Mouse (Mus musculus) hindbrain, embryonic 13.5 days (tissue): Measurements from ENCODE around the gene Ppp1r15b. TPM values are rescaled to one million over a fixed set of nuclear protein-coding genes. Genes with fewer than 3 reads are reported as not detected.

Experiments
- ATAC-seq: fragments of 200-750 bp; cut with Nextera tagmentation; 2 replicates; pipeline ENCODE4 v1.8.0; 2017; ENCODE audit warnings: moderate TSS enrichment; ENCODE audit not compliant: low FRiP score
- H3K27ac ChIP-seq: fragments of 300-500 bp; sonication (generic); 2 replicates; pipeline ENCODE4 v1.5.1; 2015; ENCODE audit warnings: inconsistent platforms, mild to moderate bottlenecking, moderate library complexity
- H3K27me3 ChIP-seq: fragments of 300-500 bp; sonication (generic); 2 replicates; pipeline ENCODE4 v1.6.1; 2015; ENCODE audit warnings: mild to moderate bottlenecking, inconsistent platforms
- H3K36me3 ChIP-seq: fragments of 300-500 bp; sonication (generic); 2 replicates; pipeline ENCODE4 v1.6.1; 2015; ENCODE audit warnings: mild to moderate bottlenecking, inconsistent platforms
- H3K4me1 ChIP-seq: fragments of 300-500 bp; sonication (generic); replicated peaks from 2 replicates; pipeline ENCODE4 v1.6.1; 2015; ENCODE audit warnings: inconsistent platforms
- H3K4me2 ChIP-seq: fragments of 300-500 bp; sonication (generic); 2 replicates; pipeline ENCODE4 v1.6.1; 2015; ENCODE audit warnings: inconsistent platforms, mild to moderate bottlenecking, moderate library complexity
- H3K4me3 ChIP-seq: fragments of 300-500 bp; sonication (generic); 2 replicates; pipeline ENCODE4 v1.5.1; 2015; ENCODE audit warnings: mild to moderate bottlenecking, inconsistent platforms
- H3K9ac ChIP-seq: fragments of 300-500 bp; sonication (generic); 2 replicates; pipeline ENCODE4 v1.6.1; 2015; ENCODE audit warnings: mild to moderate bottlenecking, inconsistent platforms
- H3K9me3 ChIP-seq: fragments of 300-500 bp; sonication (generic); 2 replicates; pipeline ENCODE4 v1.6.1; 2016; ENCODE audit warnings: inconsistent platforms
- WGBS: fragments of 180-500 bp; shearing (Covaris S2); methylation state at CpG from one replicate; pipeline ENCODE4 v1.1.7; 2015; 5-methylcytosine and 5-hydroxymethylcytosine counted together
- polyA plus RNA-seq: library from polyadenylated mRNA; unstranded; fragments of >200 nt; fragmentation: Nextera tagmentation; extraction: Ambion mirVana; gene quantifications from 2 replicates; pipeline ENCODE4 v1.2.1, GENCODE M21; 2015

The Ppp1r15b gene
- polyA plus RNA-seq, 1 experiment from 2014 or later = 29.2 TPM

DNA sequence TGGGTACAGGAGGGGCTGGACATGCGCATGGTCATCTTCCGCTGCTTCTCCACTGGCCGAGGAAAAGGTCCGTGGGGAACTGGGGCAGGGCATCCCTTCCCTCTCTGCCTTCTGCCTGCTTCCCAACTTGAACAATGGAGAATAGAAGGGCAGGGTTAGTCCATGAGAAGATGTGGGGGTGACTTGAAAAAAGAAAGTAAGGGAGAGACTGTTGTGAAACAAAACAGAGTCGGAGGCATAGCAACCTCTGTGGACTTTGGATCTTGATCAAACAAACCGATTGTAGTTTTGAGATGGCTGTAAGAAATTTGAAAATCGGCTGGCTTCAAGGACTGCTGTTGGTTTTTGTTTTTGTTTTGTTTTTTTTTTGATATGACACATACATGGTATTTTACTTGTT lies 37.2 kb upstream of the Ppp1r15b start:
- peaks cover 95% of the 10 kb centered on the region for H3K36me3 ChIP-seq
- H3K4me1 ChIP-seq = no peaks in the 10 kb centered on the region
- H3K9me3 ChIP-seq = no peaks in the 10 kb centered on the region
- H3K27ac ChIP-seq = no peak overlapping the region
- 92% methylated on average over 7 of the region's 7 CpGs for WGBS
- no peak overlapping the region for H3K4me2 ChIP-seq
- no peak overlapping the region for H3K9ac ChIP-seq
- H3K4me3 ChIP-seq = no peak overlapping the region
- H3K27me3 ChIP-seq = no peaks in the 10 kb centered on the region
- no peak for ATAC-seq

DNA sequence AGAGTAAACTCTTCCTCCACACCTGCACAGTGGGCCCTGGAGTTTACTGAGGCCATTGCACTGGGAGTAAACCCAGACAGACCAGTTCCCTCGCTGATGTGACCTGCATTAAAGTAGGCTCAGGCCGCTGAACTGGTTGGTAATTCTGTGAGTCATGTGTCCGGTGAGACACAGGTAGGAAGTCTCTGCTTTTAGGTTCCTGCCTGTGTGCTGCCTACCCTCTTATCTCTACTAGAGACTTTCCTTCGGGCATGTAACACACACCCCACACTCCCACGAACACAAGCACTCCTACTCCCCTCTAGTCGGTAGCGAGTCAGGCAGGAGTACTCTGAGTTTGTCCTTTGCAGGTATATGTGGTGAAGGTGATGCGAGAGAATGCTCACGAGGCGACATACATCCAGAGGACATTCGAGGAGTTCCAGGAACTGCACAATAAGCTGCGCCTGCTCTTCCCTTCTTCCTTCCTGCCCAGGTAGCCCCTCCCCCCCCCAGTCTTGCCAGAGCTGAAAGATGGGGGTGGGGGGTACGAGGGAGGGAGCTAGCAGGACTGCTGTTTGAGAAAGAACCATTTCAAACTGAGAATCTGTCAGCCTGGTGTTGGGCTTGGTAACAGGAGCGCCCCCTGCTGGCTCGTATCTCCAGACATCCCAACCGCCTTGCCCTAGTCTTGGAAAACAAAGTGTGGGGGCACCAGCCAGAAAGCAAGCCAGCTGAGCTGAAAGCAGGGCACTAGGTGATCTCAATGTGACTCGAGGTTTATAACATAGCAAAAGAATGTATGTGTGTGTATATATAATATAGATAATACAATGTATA lies 29.8 kb upstream of the Ppp1r15b start:
- Histone ChIP-seq H3K36me3 (peaks cover 92% of the 10 kb centered on the region), H3K27ac (peak overlapping the region; percentile 40; the same call in 1 of the 2 replicates), H3K9me3 (no peaks in the 10 kb centered on the region), H3K4me1 (no peaks in the 10 kb centered on the region), H3K4me2 (no peak overlapping the region), H3K4me3 (no peak overlapping the region), H3K9ac (no peak overlapping the region), H3K27me3 (no peaks in the 10 kb centered on the region)
- WGBS = 43% methylated on average over 17 of the region's 17 CpGs
- 0 out of 2 replicates have a peak, but pooled peaks have one; percentile 39 for ATAC-seq

DNA sequence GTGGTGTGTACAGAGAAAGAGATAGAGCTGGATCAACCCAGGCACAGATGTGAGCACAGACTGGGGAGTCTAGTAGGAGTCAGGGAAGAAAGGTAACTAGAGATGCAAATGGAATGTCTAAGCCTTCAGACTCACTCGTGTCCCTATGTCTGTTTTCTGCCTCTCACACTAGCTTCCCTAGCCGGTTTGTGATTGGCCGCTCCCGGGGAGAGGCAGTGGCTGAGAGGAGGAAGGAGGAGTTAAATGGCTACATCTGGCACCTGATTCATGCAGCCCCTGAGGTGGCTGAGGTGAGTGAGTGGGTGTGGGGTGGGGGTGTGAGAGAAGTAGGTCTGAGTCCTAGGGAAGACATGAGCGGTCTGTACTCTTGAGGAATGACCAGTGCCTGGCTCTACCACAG lies 28.8 kb upstream of the Ppp1r15b start:
- 89% methylated on average over 5 of the region's 5 CpGs for WGBS
- Histone ChIP-seq H3K36me3 (peaks cover 94% of the 10 kb centered on the region), H3K27ac (no peak overlapping the region), H3K4me2 (no peak overlapping the region), H3K4me3 (no peak overlapping the region), H3K4me1 (no peaks in the 10 kb centered on the region), H3K9ac (no peak overlapping the region), H3K27me3 (no peaks in the 10 kb centered on the region), H3K9me3 (no peaks in the 10 kb centered on the region)
- no peak for ATAC-seq

DNA sequence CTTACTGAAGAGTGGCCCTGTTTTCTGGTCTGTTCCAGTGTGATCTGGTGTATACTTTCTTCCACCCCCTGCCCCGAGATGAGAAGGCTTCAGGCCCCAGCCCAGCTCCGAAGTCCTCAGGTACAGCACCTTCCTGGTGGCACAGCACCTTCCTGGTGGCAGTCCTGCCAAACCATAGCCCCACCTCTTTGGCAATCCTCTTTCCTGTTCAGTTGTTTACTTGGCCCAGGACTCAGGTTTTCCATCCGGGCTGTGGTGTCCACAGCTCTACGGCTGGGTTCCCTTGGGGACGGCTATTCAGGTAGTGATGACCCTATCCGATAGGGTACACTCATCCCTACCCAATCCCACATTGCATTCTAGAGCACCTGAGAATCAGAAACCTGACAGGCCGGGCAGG lies 27.6 kb upstream of the Ppp1r15b start:
- no peak for ATAC-seq
- Histone ChIP-seq H3K27me3 (no peaks in the 10 kb centered on the region), H3K4me3 (no peak overlapping the region), H3K4me1 (no peaks in the 10 kb centered on the region), H3K4me2 (no peak overlapping the region), H3K27ac (no peak overlapping the region), H3K36me3 (peaks cover 87% of the 10 kb centered on the region), H3K9ac (no peak overlapping the region), H3K9me3 (no peaks in the 10 kb centered on the region)
- 96% methylated on average over 7 of the region's 7 CpGs for WGBS

DNA sequence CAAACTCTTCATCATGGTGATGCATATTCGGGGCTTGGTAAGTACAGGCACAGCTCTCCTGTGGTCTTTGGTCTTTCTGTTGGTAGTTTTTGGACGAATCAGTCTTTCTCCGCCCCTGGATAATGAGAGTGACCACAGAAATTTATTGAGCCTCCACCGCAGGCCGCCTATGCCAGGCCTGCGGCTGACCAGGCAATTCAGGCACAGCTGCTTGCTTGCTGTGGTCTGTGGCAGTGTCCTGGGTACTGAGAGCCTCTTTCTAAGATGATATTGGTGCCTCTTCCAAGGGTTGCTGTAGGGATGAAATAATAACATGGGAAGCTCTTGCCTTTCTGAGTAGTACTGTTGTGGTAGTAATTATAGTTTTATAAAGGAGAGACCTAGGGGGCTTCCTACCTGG lies 27.1 kb upstream of the Ppp1r15b start:
- H3K4me1 ChIP-seq = no peaks in the 10 kb centered on the region
- H3K27ac ChIP-seq = no peak overlapping the region
- no peak overlapping the region for H3K9ac ChIP-seq
- 92% methylated on average over 6 of the region's 6 CpGs for WGBS
- H3K36me3 ChIP-seq = peaks cover 84% of the 10 kb centered on the region
- no peak overlapping the region for H3K4me3 ChIP-seq
- H3K9me3 ChIP-seq = no peaks in the 10 kb centered on the region
- H3K4me2 ChIP-seq = no peak overlapping the region
- no peaks in the 10 kb centered on the region for H3K27me3 ChIP-seq
- ATAC-seq = no peak

DNA sequence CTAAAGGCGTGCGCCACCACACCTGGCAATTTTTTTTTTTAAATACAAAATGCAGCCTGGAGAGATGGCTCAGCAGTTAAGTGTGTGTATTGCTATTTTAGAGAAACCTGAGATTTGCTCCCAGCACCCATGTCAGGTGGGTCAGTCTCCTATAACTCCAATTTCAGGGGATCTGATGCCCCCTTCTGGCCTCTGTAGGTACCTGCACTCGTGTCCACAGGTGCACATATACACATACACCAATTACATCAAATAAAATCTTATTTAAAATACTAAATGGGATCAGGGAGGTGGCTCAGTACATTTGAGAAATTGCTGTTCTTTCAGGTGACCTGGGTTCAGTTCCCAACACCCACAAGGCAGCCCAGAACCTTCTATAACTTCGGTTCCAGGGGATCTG lies 14.8 kb upstream of the Ppp1r15b start:
- Histone ChIP-seq H3K9me3 (no peaks in the 10 kb centered on the region), H3K36me3 (peaks cover 8% of the 10 kb centered on the region; the same call in 1 of the 2 replicates), H3K27ac (no peak overlapping the region), H3K9ac (no peak overlapping the region), H3K4me3 (no peak overlapping the region), H3K4me1 (0 out of 2 replicates have a peak, but pooled peaks cover 5% of the 10 kb centered on the region), H3K4me2 (no peak overlapping the region), H3K27me3 (no peaks in the 10 kb centered on the region)
- ATAC-seq = no peak
- WGBS = 95% methylated on average over 4 of the region's 4 CpGs

DNA sequence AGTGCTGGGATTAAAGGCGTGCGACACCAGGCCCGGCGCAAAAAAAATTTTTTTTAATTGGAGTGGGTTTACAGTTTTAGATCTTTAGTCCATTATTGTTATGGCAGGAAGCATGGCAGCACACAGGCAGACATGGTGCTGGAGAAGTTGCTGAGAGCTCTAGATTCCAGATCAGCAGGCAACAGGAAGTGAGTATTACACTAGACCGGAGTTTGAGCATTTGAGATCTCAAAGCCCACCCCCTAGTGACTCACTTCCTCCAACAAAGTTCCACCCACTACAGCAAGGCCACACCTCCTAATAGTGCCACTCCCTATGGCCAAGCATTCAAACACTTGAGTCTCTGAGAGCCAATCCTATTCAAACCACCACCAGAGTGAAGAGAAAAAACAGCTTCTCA lies 12.8 kb upstream of the Ppp1r15b start:
- peaks cover 1% of the 10 kb centered on the region; the same call in 1 of the 2 replicates for H3K36me3 ChIP-seq
- H3K9me3 ChIP-seq = no peaks in the 10 kb centered on the region
- WGBS = 91% methylated on average over 5 of the region's 5 CpGs
- H3K4me3 ChIP-seq = no peak overlapping the region
- ATAC-seq = no peak
- no peak overlapping the region for H3K27ac ChIP-seq
- no peak overlapping the region for H3K4me2 ChIP-seq
- 0 out of 2 replicates have a peak, but pooled peaks cover 5% of the 10 kb centered on the region for H3K4me1 ChIP-seq
- no peaks in the 10 kb centered on the region for H3K27me3 ChIP-seq
- no peak overlapping the region for H3K9ac ChIP-seq

DNA sequence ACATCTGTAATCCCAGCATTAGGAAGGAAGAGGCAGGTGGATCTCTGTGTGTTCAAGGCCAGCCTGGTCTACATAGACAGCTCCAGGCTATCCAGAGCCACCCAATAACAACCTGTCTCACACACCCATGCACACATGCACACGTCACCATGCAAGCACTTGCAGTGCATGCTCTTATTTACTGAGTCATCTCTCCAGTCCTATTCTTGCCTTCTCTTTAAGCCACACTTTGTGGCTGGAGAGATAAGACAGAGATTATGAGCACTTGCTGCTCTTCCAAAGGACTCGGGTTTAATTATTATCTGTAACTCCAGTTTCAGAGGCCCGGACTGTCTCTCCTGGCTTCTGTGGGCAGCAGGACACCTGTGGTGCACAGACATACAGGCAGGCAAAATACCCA lies 12.1 kb upstream of the Ppp1r15b start:
- Histone ChIP-seq H3K27me3 (no peaks in the 10 kb centered on the region), H3K9me3 (no peaks in the 10 kb centered on the region), H3K4me1 (0 out of 2 replicates have a peak, but pooled peaks cover 5% of the 10 kb centered on the region), H3K4me3 (no peak overlapping the region), H3K4me2 (no peak overlapping the region), H3K36me3 (no peaks in the 10 kb centered on the region), H3K9ac (no peak overlapping the region), H3K27ac (no peak overlapping the region)
- ATAC-seq = no peak
- 92% methylated on average over 3 of the region's 3 CpGs for WGBS

DNA sequence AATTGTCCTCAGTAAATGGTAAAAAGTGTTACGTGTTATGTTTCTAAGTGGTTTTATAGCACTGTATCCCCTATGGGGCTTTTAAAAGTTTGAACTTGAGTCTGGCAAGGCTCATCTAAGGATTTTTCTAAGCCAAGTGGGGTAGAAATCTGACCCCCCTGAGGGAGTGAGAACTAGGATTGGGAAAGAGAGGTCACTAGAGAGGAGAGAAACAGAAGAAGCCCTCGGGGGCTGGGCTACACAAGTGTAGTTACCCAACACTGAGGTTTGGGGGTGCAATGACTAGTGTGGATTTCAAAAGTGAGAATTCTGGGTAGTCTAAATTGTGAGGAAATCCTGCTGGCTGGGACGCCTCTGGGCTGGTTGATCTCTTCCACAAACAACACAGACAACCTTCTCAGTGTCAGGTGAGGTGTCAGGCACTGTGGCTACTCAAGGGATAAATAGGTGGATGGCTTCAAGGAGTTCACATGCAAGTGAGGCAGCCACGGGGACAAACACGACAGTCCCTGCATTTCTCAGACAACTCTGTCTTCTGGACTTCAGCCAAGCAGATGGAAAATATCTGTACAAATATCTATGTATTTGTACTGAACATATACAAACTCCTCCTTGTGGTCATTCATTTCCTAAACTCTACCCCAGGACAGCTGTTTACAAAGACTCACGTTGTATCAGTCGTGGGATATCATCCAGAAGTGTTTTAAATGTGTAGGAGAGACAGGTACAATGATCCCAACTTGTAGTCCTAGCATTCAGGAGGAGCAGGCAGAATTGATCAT lies 10.8 kb upstream of the Ppp1r15b start:
- whole genome bisulfite sequencing = 79% methylated on average over 7 of the region's 7 CpGs
- H3K9me3 ChIP-seq = no peaks in the 10 kb centered on the region

DNA sequence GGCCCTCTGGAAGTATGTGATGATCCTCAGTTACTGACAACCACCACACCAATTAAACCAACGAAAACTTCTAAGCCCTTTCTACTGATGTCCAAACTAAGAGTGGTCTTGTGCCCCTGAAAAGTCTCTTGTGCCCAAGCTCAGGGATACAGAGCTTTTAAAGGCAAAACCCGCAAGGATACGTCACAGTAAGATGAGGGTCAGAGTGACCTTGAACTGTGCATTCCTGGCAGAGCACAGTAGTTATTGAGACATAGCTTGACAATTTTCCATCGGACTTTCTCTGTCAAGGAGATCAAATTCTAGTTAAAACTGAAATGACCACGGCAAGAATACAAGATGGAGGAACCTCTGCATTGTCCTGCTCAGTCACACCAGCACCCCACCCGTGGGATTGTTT lies 9.7 kb upstream of the Ppp1r15b start:
- 0 out of 2 replicates have a peak, but pooled peaks cover 5% of the 10 kb centered on the region for H3K4me1 ChIP-seq
- no peak for ATAC-seq
- H3K27me3 ChIP-seq = no peaks in the 10 kb centered on the region
- H3K36me3 ChIP-seq = no peaks in the 10 kb centered on the region
- H3K9me3 ChIP-seq = no peaks in the 10 kb centered on the region
- no peak overlapping the region for H3K27ac ChIP-seq
- H3K4me3 ChIP-seq = no peak overlapping the region
- WGBS = 72% methylated on average over 6 of the region's 6 CpGs
- H3K9ac ChIP-seq = no peak overlapping the region
- no peak overlapping the region for H3K4me2 ChIP-seq

More for the DNA sequence above, 10.8 kb upstream of the Ppp1r15b start:
- Histone ChIP-seq H3K27me3 (no peaks in the 10 kb centered on the region), H3K36me3 (no peaks in the 10 kb centered on the region), H3K4me2 (no peak overlapping the region), H3K27ac (no peak overlapping the region), H3K9ac (no peak overlapping the region), H3K4me3 (no peak overlapping the region), H3K4me1 (0 out of 2 replicates have a peak, but pooled peaks cover 5% of the 10 kb centered on the region)
- no peak for ATAC-seq

DNA sequence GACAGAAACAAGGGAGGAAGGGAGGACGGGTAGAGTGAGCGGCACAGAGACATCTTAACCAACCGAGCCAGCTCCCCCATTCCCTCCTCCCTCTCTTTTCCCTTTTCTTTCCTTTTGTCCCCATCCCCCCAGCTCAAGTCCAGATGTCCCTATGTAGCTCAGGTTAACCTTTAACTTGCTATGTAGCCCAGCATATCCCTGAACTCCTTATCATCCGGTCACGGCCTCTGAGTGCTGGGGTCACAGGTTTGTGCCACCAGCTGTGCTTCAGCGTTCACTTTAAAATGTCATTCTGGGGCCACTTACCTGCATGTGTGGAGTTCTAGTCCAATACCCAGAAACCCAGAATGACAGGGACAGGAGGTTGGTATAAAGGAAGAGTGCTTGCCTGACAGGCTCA lies 6.8 kb upstream of the Ppp1r15b start:
- Histone ChIP-seq H3K9me3 (no peaks in the 10 kb centered on the region), H3K4me1 (0 out of 2 replicates have a peak, but pooled peaks cover 5% of the 10 kb centered on the region), H3K4me3 (no peak overlapping the region), H3K4me2 (no peak overlapping the region), H3K27ac (no peak overlapping the region), H3K9ac (no peak overlapping the region), H3K36me3 (no peaks in the 10 kb centered on the region), H3K27me3 (no peaks in the 10 kb centered on the region)
- ATAC-seq = no peak
- 76% methylated on average over 6 of the region's 6 CpGs for WGBS

DNA sequence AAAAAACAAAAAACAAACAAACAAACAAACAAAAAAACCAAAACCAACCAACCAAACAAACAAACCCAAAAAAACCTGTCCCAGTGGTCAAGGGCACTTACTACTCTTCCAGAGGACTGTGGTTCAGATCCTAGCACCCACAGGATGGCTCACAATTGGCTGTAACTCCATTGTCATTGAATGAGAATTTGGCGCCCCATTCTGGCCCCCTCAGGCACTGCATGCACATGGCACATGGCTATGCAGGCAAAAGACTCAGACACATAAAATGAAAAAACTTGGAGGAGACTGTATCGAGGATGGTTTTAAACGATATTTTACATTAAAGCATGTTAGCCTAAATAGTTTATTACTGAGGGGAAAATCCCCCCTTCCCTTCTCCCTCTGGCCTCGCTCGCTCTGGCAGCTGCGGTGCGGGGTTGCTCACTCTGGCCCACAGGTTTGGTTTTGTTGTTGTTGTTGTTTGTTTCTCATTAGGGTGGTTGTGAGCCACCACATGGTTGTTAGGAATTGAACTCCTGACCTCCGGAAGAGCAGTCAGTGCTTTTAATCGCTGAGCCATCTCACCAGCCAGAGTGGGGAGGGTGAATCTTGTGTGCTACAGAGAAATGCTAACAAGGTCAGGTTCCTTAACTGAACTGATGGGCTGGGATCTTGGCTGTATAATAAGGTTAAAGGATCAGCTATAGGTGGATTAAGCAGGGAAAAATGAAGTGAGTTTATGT lies 5.1 kb upstream of the Ppp1r15b start:
- Histone ChIP-seq H3K4me2 (no peak overlapping the region), H3K4me1 (peaks cover 8% of the 10 kb centered on the region), H3K36me3 (no peaks in the 10 kb centered on the region), H3K4me3 (no peak overlapping the region), H3K9me3 (no peaks in the 10 kb centered on the region), H3K9ac (no peak overlapping the region), H3K27ac (no peak overlapping the region), H3K27me3 (no peaks in the 10 kb centered on the region)
- 90% methylated on average over 9 of the region's 9 CpGs for WGBS
- no peak for ATAC-seq
